Mouse (Mus musculus): ENCODE data around the gene Stip1.
"Not testable (repeated sequence)": the region's sequence is repeated elsewhere in the genome, so short reads cannot be mapped to it uniquely, and the experiment has no call there.

The Stip1 gene

GRCm38 (mm10) chr19:7066828-7067342, 27.1 kb upstream of the Stip1 start:
- in situ Hi-C loops (cut with MboI; ENCODE audit: unreplicated experiment in 2 of 2), result loop anchor here (5.0 to 10.0 kb wide), 6 partner anchors 140 to 548 kb away; partner anchors contain the start of genes Hrasls5 (in 1 of the 2), Mark2 (in 1 of the 2) and Otub1 (in 1 of the 2)

- in situ Hi-C loops (cut with MboI; ENCODE audit: unreplicated experiment in 2 of 2), result loop anchor here (5.0 to 10.0 kb wide), 6 partner anchors 141 to 549 kb away; partner anchors contain the start of genes Hrasls5 (in 1 of the 2), Mark2 (in 1 of the 2) and Otub1 (in 1 of the 2)
These were observed 26.5 kb upstream of the Stip1 start for GRCm38 (mm10) chr19:7066034-7066827.

- in situ Hi-C loops (cut with MboI; ENCODE audit: unreplicated experiment in 2 of 2), result loop anchor here (10.0 kb wide), 3 partner anchors 280 to 550 kb away; partner anchors contain the start of genes Hrasls5 (in 1 of the 2) and Mark2 (in 1 of the 2)
These were observed 24.8 kb upstream of the Stip1 start for GRCm38 (mm10) chr19:7064571-7064970.

GRCm38 (mm10) chr19:7062916-7063315, 23.1 kb upstream of the Stip1 start:
- in situ Hi-C loops (cut with MboI; ENCODE audit: unreplicated experiment in 2 of 2), result loop anchor here (10.0 kb wide), 3 partner anchors 282 to 552 kb away; partner anchors contain the start of genes Hrasls5 (in 1 of the 2) and Mark2 (in 1 of the 2)

GRCm38 (mm10) chr19:7062110-7062509, 22.3 kb upstream of the Stip1 start:
- in situ Hi-C loops (cut with MboI; ENCODE audit: unreplicated experiment in 2 of 2), result loop anchor here (10.0 kb wide), 3 partner anchors 283 to 553 kb away; partner anchors contain the start of genes Hrasls5 (in 1 of the 2) and Mark2 (in 1 of the 2)

- in situ Hi-C loops (cut with MboI; ENCODE audit: unreplicated experiment in 2 of 2), result loop anchor here in 1 of 2 experiments (5.0 kb wide), 1 partner anchor 209 kb away; the partner anchor contains the start of gene Rcor2
These were observed 18.8 kb upstream of the Stip1 start for GRCm38 (mm10) chr19:7058541-7058940.

- in situ Hi-C loops (cut with MboI; ENCODE audit: unreplicated experiment in 2 of 2), result loop anchor here in 1 of 2 experiments (5.0 kb wide), 1 partner anchor 210 kb away; the partner anchor contains the start of gene Rcor2
These were observed 18.0 kb upstream of the Stip1 start for GRCm38 (mm10) chr19:7057722-7058207.

- in situ Hi-C loops (cut with MboI; ENCODE audit: unreplicated experiment in 2 of 2), result loop anchor here in 1 of 2 experiments (5.0 kb wide), 1 partner anchor 210 kb away; the partner anchor contains the start of gene Rcor2
These were observed 17.5 kb upstream of the Stip1 start for GRCm38 (mm10) chr19:7057126-7057721.

GRCm38 (mm10) chr19:7056248-7057087, 16.7 kb upstream of the Stip1 start, which contains the start of gene Macrod1:
Gene Macrod1 (plus strand): TSS chr19:7056810.
- in situ Hi-C loops (cut with MboI; ENCODE audit: unreplicated experiment in 2 of 2), result loop anchor here in 1 of 2 experiments (5.0 kb wide), 1 partner anchor 211 kb away; the partner anchor contains the start of gene Rcor2

- in situ Hi-C loops (cut with MboI; ENCODE audit: unreplicated experiment in 2 of 2), result loop anchor here in 1 of 2 experiments (5.0 kb wide), 1 partner anchor 212 kb away; the partner anchor contains the start of gene Rcor2
These were observed 15.4 kb upstream of the Stip1 start for GRCm38 (mm10) chr19:7055173-7055572.

- in situ Hi-C loops (cut with MboI; ENCODE audit: unreplicated experiment in 2 of 2), result loop anchor here in 1 of 2 experiments (5.0 kb wide), 1 partner anchor 213 kb away; the partner anchor contains the start of gene Rcor2
These were observed 15.0 kb upstream of the Stip1 start for GRCm38 (mm10) chr19:7054772-7055171.

- in situ Hi-C loops (cut with MboI; ENCODE audit: unreplicated experiment in 2 of 2), result not testable (repeated sequence)
These were observed 13.6 kb upstream of the Stip1 start for GRCm38 (mm10) chr19:7053382-7053781.

- in situ Hi-C loops (cut with MboI; ENCODE audit: unreplicated experiment in 2 of 2), result no loop called here
These were observed 4.9 kb upstream of the Stip1 start for GRCm38 (mm10) chr19:7044706-7045105.

GRCm38 (mm10) chr19:7044279-7044678, 4.5 kb upstream of the Stip1 start:
- in situ Hi-C loops (cut with MboI; ENCODE audit: unreplicated experiment in 2 of 2), result no loop called here

- in situ Hi-C loops (cut with MboI; ENCODE audit: unreplicated experiment in 2 of 2), result no loop called here
These were observed 1.4 kb upstream of the Stip1 start for GRCm38 (mm10) chr19:7041171-7041570.

- in situ Hi-C loops (cut with MboI; ENCODE audit: unreplicated experiment in 2 of 2), result no loop called here
These were observed 917 bp upstream of the Stip1 start for GRCm38 (mm10) chr19:7040637-7041130.

GRCm38 (mm10) chr19:7039088-7039720, 563 bp downstream of the Stip1 start:
- in situ Hi-C loops (cut with MboI; ENCODE audit: unreplicated experiment in 2 of 2), result no loop called here

GRCm38 (mm10) chr19:7034006-7034405, 5.8 kb downstream of the Stip1 start:
- in situ Hi-C loops (cut with MboI; ENCODE audit: unreplicated experiment in 2 of 2), result no loop called here

- in situ Hi-C loops (cut with MboI; ENCODE audit: unreplicated experiment in 2 of 2), result no loop called here
These were observed 10.2 kb downstream of the Stip1 start for GRCm38 (mm10) chr19:7029531-7029930.

All from v-Abl transformed pro-B cells (cell line).